ENCODE assay signal across 26 mouse cellular contexts in genomic region chr15:60837719-60838118, GRCm38 (mm10). TPM values are rescaled to one million over a fixed set of nuclear protein-coding genes. Genes with fewer than 3 reads are reported as not detected.
DNase-seq lines count a peak whose midpoint lies in the region; ATAC-seq and TF ChIP-seq lines count a peak whose summit lies in the region.
"Had no signal": no experiment of that assay in that cellular context is flagged by ENCODE, and none has a peak within 500 bp of the region (broad histone marks: within the 10 kb centered on the region; RNA-seq: fewer than 3 reads in every experiment).

No protein-coding gene starts in this region.

- H3K4me1 ChIP-seq in kidney, adult 2 months (ENCODE audit: control insufficient read depth, insufficient read depth, low read length): peaks cover 23% of the 10 kb centered on the region
- H3K4me1 ChIP-seq in kidney, postnatal 0 days (replicated peaks; ENCODE audit: insufficient read depth, low read length): no peaks in the 10 kb centered on the region; the same call in 1 of the 2 replicates
- H3K4me1 ChIP-seq in brown adipose tissue, adult 24 weeks (ENCODE audit: control insufficient read depth, insufficient read depth, insufficient read length, low read length): peaks cover 27% of the 10 kb centered on the region

- H3K9me3 ChIP-seq in kidney, postnatal 0 days (replicated peaks; ENCODE audit: low read length): no peaks in the 10 kb centered on the region
- H3K9me3 ChIP-seq: embryonic facial prominence, embryonic 10.5 days; embryonic facial prominence, embryonic 13.5 days; forebrain, embryonic 12.5 days; forebrain, embryonic 15.5 days; heart, embryonic 12.5 days; heart, embryonic 15.5 days had no signal

- H3K36me3 ChIP-seq in kidney, adult 2 months (ENCODE audit: control insufficient read depth, insufficient read depth, low read length): no peaks in the 10 kb centered on the region
- no peaks in the 10 kb centered on the region for H3K36me3 ChIP-seq in kidney, postnatal 0 days (ENCODE audit: insufficient read depth, low read length)
- H3K36me3 ChIP-seq: embryonic facial prominence, embryonic 10.5 days; embryonic facial prominence, embryonic 13.5 days; forebrain, embryonic 12.5 days; forebrain, embryonic 15.5 days; G1E; heart, embryonic 12.5 days; heart, embryonic 15.5 days had no signal

- no peaks in the 10 kb centered on the region for H3K27me3 ChIP-seq in kidney, adult 2 months (replicated peaks; ENCODE audit: control insufficient read depth, insufficient read depth, low read length)
- no peaks in the 10 kb centered on the region for H3K27me3 ChIP-seq in kidney, postnatal 0 days (ENCODE audit: insufficient read depth, low read length)
- H3K27me3 ChIP-seq: CH12.LX; embryonic facial prominence, embryonic 13.5 days; forebrain, embryonic 12.5 days; forebrain, embryonic 15.5 days; heart, embryonic 12.5 days; heart, embryonic 15.5 days had no signal

- WGBS in kidney, adult 2 months: 76% methylated on average over 9 of the region's 9 CpGs
- 85% methylated on average over 9 of the region's 9 CpGs for WGBS in kidney, postnatal 0 days

- H3K4me3 ChIP-seq in kidney, adult 2 months (ENCODE audit: insufficient read depth, low read depth, low read length): no peak overlapping the region
- H3K4me3 ChIP-seq in kidney, postnatal 0 days (replicated peaks; ENCODE audit: low read depth, low read length): no peak overlapping the region
- H3K4me3 ChIP-seq in brown adipose tissue, adult 24 weeks (ENCODE audit: insufficient read depth, low read depth, low read length): no peak overlapping the region
- H3K4me3 ChIP-seq: embryonic facial prominence, embryonic 10.5 days; embryonic facial prominence, embryonic 13.5 days; erythroblast, embryonic 14.5 days; forebrain, embryonic 12.5 days; forebrain, embryonic 15.5 days; heart, embryonic 12.5 days; heart, embryonic 15.5 days had no signal

- DNase-seq in kidney, adult 2 months: no peak
- no peak for DNase-seq in kidney, postnatal 36 days
- DNase-seq in kidney, postnatal 0 days (ENCODE audit: low spot score): no peak
- no peak for DNase-seq in kidney, postnatal 14 days
- DNase-seq in layer of hippocampus, postnatal 10 days (ENCODE audit: low spot score in 2 of 2): no peak
- DNase-seq: cerebellum, adult 11-12 months; cerebellum, adult 8-10 months; cerebellum, postnatal 10 days; cerebellum, postnatal 36 days; embryo, embryonic 11 days; gastrocnemius, postnatal 25 days; heart, adult 18-20 months; heart, postnatal 10 days; heart, postnatal 4 days had no signal

- TF ChIP-seq POLR2A in kidney, adult 2 months (IDR thresholded peaks at IDR 0.05; ENCODE audit: low read depth, low read length): no peak

- H3K4me2 ChIP-seq in kidney, postnatal 0 days (ENCODE audit: low read length): no peak overlapping the region
- H3K4me2 ChIP-seq: embryonic facial prominence, embryonic 13.5 days; forebrain, embryonic 12.5 days; forebrain, embryonic 15.5 days; heart, embryonic 12.5 days; heart, embryonic 15.5 days; hindbrain, embryonic 14.5 days had no signal

- ATAC-seq in kidney, postnatal 0 days (replicated peaks; ENCODE audit: low FRiP score, low read depth): no peak
- ATAC-seq: forebrain, embryonic 15.5 days; hindbrain, postnatal 0 days had no signal

- H3K9ac ChIP-seq in kidney, postnatal 0 days (ENCODE audit: low read depth, low read length): no peak overlapping the region
- H3K9ac ChIP-seq: embryonic facial prominence, embryonic 13.5 days; forebrain, embryonic 12.5 days; forebrain, embryonic 15.5 days; heart, embryonic 12.5 days; heart, embryonic 15.5 days; hindbrain, embryonic 14.5 days had no signal

- H3K27ac ChIP-seq in kidney, adult 2 months (ENCODE audit: insufficient read depth, low read depth, low read length): peak overlapping the region; percentile 27; the same call in 1 of the 2 replicates
- H3K27ac ChIP-seq in kidney, postnatal 0 days: peak overlapping the region; percentile 60; the same call in 1 of the 2 replicates
- peak overlapping the region; percentile 31; the same call in 1 of the 2 replicates for H3K27ac ChIP-seq in brown adipose tissue, adult 24 weeks (replicated peaks; ENCODE audit: low read depth, low read length)
- H3K27ac ChIP-seq: embryonic facial prominence, embryonic 10.5 days; embryonic facial prominence, embryonic 13.5 days; forebrain, embryonic 12.5 days; forebrain, embryonic 15.5 days; heart, embryonic 15.5 days; hindbrain, embryonic 14.5 days; hindbrain, postnatal 0 days had no signal

- no peak for TF ChIP-seq CTCF in kidney, adult 2 months (conservative IDR thresholded peaks at IDR 0.05; ENCODE audit: insufficient read depth, insufficient read length, low read depth, low read length)
- TF ChIP-seq CTCF in kidney, postnatal 0 days (IDR thresholded peaks at IDR 0.05; ENCODE audit: low read depth): no peak

RNA-seq across cellular contexts. Expression of gene Fam84b, which starts 15.9 kb away (rescaled TPM):
- polyA plus RNA-seq in kidney, adult 2 months (2012; rRNA removed): 18.1 and 21.1 TPM in 2 replicates
- polyA plus RNA-seq in kidney, postnatal 0 days (2015; fragmentation: Nextera tagmentation; extraction: Ambion mirVana): 23.8 and 24.9 TPM in 2 replicates
- 3.1 and 4.0 TPM in 2 replicates for polyA plus RNA-seq in brown adipose tissue, adult 24 weeks (2012; ENCODE audit: insufficient read depth, insufficient read length, missing spikeins)
- total RNA-seq in layer of hippocampus, postnatal 10 days (2021): 10 to 100 TPM; 12.4 to 14.4 TPM
- polyA plus RNA-seq: G1E had no signal
